Mouse (Mus musculus) cerebellum, adult 2 months (tissue): ENCODE measurements around the gene Rps3.

Experiments used
- CTCF ChIP-seq: fragments of 200-500 bp; IDR thresholded peaks from 2 replicates; pipeline ENCODE4 v1.5.1; 2011; ENCODE audit warnings: low read depth, mild to moderate bottlenecking, control low read depth, low read length, moderate library complexity, borderline replicate concordance; ENCODE audit not compliant: insufficient read depth
- POLR2A ChIP-seq: fragments of 200-500 bp; IDR thresholded peaks from 2 replicates; pipeline ENCODE4 v1.6.1; 2011; ENCODE audit warnings: low read length, control low read depth, borderline replicate concordance; ENCODE audit not compliant: insufficient read depth

DNA sequence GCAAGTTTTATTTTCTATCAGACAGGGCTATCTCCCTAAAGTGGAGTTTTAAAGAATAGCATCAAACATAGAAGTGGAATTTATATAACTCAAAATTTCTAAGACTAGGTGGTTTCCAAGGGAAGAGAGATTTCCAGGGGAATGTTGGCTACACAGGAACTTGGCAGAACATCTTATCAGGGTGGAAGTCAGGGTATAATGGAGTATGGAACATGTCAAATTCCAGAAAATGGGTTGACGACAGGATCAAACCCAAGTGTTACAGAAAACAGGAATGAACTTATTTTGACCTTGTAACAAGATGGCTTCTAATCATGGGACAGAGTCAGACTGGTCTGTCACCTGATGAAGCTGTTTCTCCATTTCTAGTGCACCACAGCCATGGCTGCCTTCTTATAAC is 1.1 kb upstream of the Rps3 start:
- TF ChIP-seq POLR2A: no peak
- TF ChIP-seq CTCF: no peak
